Mouse (Mus musculus) limb, embryonic 10.5 days (tissue): ENCODE results near the gene Tuba1c. TPM values are rescaled to one million over a fixed set of nuclear protein-coding genes. Genes with fewer than 3 reads are reported as not detected.

Experiments used
- DNase-seq: peaks from one replicate; pipeline ENCODE4 v3.0.0-alpha.2; 2017; ENCODE audit warnings: low spot score
- H3K27ac ChIP-seq: fragments of 300-500 bp; sonication (generic); 2 replicates; pipeline ENCODE4 v1.5.1; 2016; ENCODE audit warnings: mild to moderate bottlenecking
- H3K27me3 ChIP-seq: fragments of 300-500 bp; sonication (generic); 2 replicates; pipeline ENCODE4 v1.6.1; 2016; ENCODE audit warnings: low read depth, mild to moderate bottlenecking; ENCODE audit not compliant: poor library complexity, severe bottlenecking
- H3K36me3 ChIP-seq: fragments of 300-500 bp; sonication (generic); 2 replicates; pipeline ENCODE4 v1.6.1; 2016; ENCODE audit warnings: mild to moderate bottlenecking, moderate library complexity
- H3K4me1 ChIP-seq: fragments of 300-500 bp; sonication (generic); 2 replicates; pipeline ENCODE4 v1.6.1; 2016
- H3K4me3 ChIP-seq: fragments of 300-500 bp; sonication (generic); 2 replicates; pipeline ENCODE4 v1.5.1; 2016; ENCODE audit warnings: mild to moderate bottlenecking, moderate library complexity
- H3K9me3 ChIP-seq: fragments of 300-500 bp; sonication (generic); replicated peaks from 2 replicates; pipeline ENCODE4 v1.6.1; 2016; ENCODE audit warnings: mild to moderate bottlenecking
- WGBS: fragments of 180-500 bp; shearing (Covaris S2); methylation state at CpG from one replicate; pipeline ENCODE4 v1.1.7; 2016; 5-methylcytosine and 5-hydroxymethylcytosine counted together
- microRNA-seq: library from miRNA; unstranded; fragments of <30 nt; microRNA quantifications from one replicate; pipeline ENCODE4, GENCODE M21; 2017
- polyA plus RNA-seq: library from polyadenylated mRNA; unstranded; fragments of >200 nt; fragmentation: Nextera tagmentation; extraction: Ambion mirVana; gene quantifications from 2 replicates; pipeline ENCODE4 v1.2.1, GENCODE M21; 2016

Tuba1c gene
- polyA plus RNA-seq, 1 experiment from 2014 or later: 138 TPM

- Histone ChIP-seq H3K36me3 (peaks cover 30% of the 10 kb centered on the region), H3K27ac (no peak overlapping the region), H3K27me3 (peaks cover 91% of the 10 kb centered on the region), H3K4me1 (peaks cover 35% of the 10 kb centered on the region), H3K4me3 (no peak overlapping the region), H3K9me3 (no peaks in the 10 kb centered on the region)
- no peak for DNase-seq
- WGBS: 57% methylated on average over 4 of the region's 4 CpGs
Observed at GRCm38 (mm10) chr15:99085997-99086396, 56.3 kb downstream of the Tuba1c start.

- Histone ChIP-seq H3K27ac (0 out of 2 replicates have a peak within 1 kb of the TSS, but pooled peaks have one; percentile 42), H3K4me3 (peak within 1 kb of the TSS; percentile 31), H3K4me1 (peaks cover 33% of the 10 kb centered on the region), H3K9me3 (no peaks in the 10 kb centered on the region), H3K36me3 (peaks cover 15% of the 10 kb centered on the region), H3K27me3 (peaks cover 100% of the 10 kb centered on the region)
- 8% methylated on average over 60 of the region's 60 CpGs for WGBS
- DNase-seq: peak; percentile 65
Observed at GRCm38 (mm10) chr15:99087253-99088075, 57.8 kb downstream of the Tuba1c start, which contains the start of gene C1ql4. TSS of gene C1ql4 (minus strand) at chr15:99087817.

Small RNA genes lying within 50 kb of the gene (microRNA-seq; reads per million reads assigned to microRNA genes)
- gene Mir6960: 2.6 reads per million

Other genes starting within 250 kb of the Tuba1c start
- gene Wnt1, start 240.0 kb upstream of the Tuba1c start, polyA plus RNA-seq: not detected in 2 replicates
- gene Ddn, start 220.4 kb upstream of the Tuba1c start, polyA plus RNA-seq: not detected in 2 replicates
- 92.3 and 97.7 TPM in 2 replicates for gene Prkag1, start 198.4 kb upstream of the Tuba1c start, polyA plus RNA-seq
- 12.6 and 13.6 TPM in 2 replicates for gene Kmt2d, start 158.7 kb upstream of the Tuba1c start, polyA plus RNA-seq
- 27.9 and 34.3 TPM in 2 replicates for gene Rhebl1, start 135.4 kb upstream of the Tuba1c start, polyA plus RNA-seq
- 0.40 and 0.46 TPM in 2 replicates for gene Dhh, start 131.4 kb upstream of the Tuba1c start, polyA plus RNA-seq
- 23.9 and 28.3 TPM in 2 replicates for gene Lmbr1l, start 111.7 kb upstream of the Tuba1c start, polyA plus RNA-seq
- gene Tuba1b, start 95.3 kb upstream of the Tuba1c start, polyA plus RNA-seq: 2,301 and 2,452 TPM in 2 replicates
- not detected in 2 replicates for gene Gm49450, start 76.3 kb upstream of the Tuba1c start, polyA plus RNA-seq
- gene Tuba1a, start 76.2 kb upstream of the Tuba1c start, polyA plus RNA-seq: 1,294 and 1,475 TPM in 2 replicates
- 0.16 TPM in 1 of 2 replicates, not detected in the other for gene Prph, start 25.3 kb downstream of the Tuba1c start, polyA plus RNA-seq
- gene Troap, start 44.7 kb downstream of the Tuba1c start, polyA plus RNA-seq: 54.8 and 56.2 TPM in 2 replicates
- gene C1ql4, start 57.9 kb downstream of the Tuba1c start, polyA plus RNA-seq: 0.15 and 0.23 TPM in 2 replicates
- gene Dnajc22, start 63.3 kb downstream of the Tuba1c start, polyA plus RNA-seq: 1.4 and 2.1 TPM in 2 replicates
- 60.5 and 64.1 TPM in 2 replicates for gene Spats2, start 96.0 kb downstream of the Tuba1c start, polyA plus RNA-seq
- gene Kcnh3, start 195.0 kb downstream of the Tuba1c start, polyA plus RNA-seq: 0.15 TPM in 1 of 2 replicates, not detected in the other
- gene Mcrs1, start 222.1 kb downstream of the Tuba1c start, polyA plus RNA-seq: 180 and 190 TPM in 2 replicates